8 mouse cellular contexts compared by ENCODE assay signal in genomic region chr5:123326006-123326750, GRCm38 (mm10). TPM values are rescaled to one million over a fixed set of nuclear protein-coding genes. Genes with fewer than 3 reads are reported as not detected.
DNase-seq lines count a peak whose midpoint lies in the region; ATAC-seq lines count a peak whose summit lies in the region.

No protein-coding gene starts in this region.

- H3K9ac ChIP-seq in embryonic facial prominence, embryonic 14.5 days (ENCODE audit: low read depth, low read length) = no peak overlapping the region

- ATAC-seq in embryonic facial prominence, embryonic 14.5 days (ENCODE audit: low read depth) = no peak

- no peaks in the 10 kb centered on the region for H3K36me3 ChIP-seq in embryonic facial prominence, embryonic 14.5 days (ENCODE audit: control insufficient read depth, insufficient read depth, low read length)

- H3K4me1 ChIP-seq in embryonic facial prominence, embryonic 14.5 days (ENCODE audit: control insufficient read depth, insufficient read depth, low read length) = peaks cover 17% of the 10 kb centered on the region

- 38% methylated on average over 15 of the region's 15 CpGs for WGBS in embryonic facial prominence, embryonic 14.5 days

- H3K9me3 ChIP-seq in embryonic facial prominence, embryonic 14.5 days (ENCODE audit: control insufficient read depth, low read length) = no peaks in the 10 kb centered on the region

- no peak overlapping the region for H3K4me3 ChIP-seq in embryonic facial prominence, embryonic 14.5 days (ENCODE audit: low read depth, low read length)

- H3K27ac ChIP-seq in embryonic facial prominence, embryonic 14.5 days (replicated peaks; ENCODE audit: low read depth, low read length) = peak overlapping the region; percentile 84

- peak overlapping the region; percentile 8; the same call in 1 of the 2 replicates for H3K4me2 ChIP-seq in embryonic facial prominence, embryonic 14.5 days (ENCODE audit: low read depth, low read length)

- no peaks in the 10 kb centered on the region for H3K27me3 ChIP-seq in embryonic facial prominence, embryonic 14.5 days (replicated peaks; ENCODE audit: control insufficient read depth, insufficient read depth, low read length)

- DNase-seq in left cerebral cortex, adult 18-20 months (ENCODE audit: low spot score in 2 of 2) = peak; percentile 20 to 53
- DNase-seq in left cerebral cortex, adult 8-10 months (ENCODE audit: low spot score in 2 of 2) = no peak
- peak; percentile 72 for DNase-seq in embryonic facial prominence, embryonic 14.5 days (ENCODE audit: low spot score)
- DNase-seq in heart, postnatal 4 days = peak; percentile 52
- peak; percentile 25 for DNase-seq in lung, postnatal 36 days
- DNase-seq in spleen, postnatal 36 days (ENCODE audit: low spot score in 2 of 2) = no peak
- DNase-seq in cerebellum, postnatal 4 days (ENCODE audit: low spot score in 2 of 2) = no peak
- DNase-seq in embryo, embryonic 10.5 days (ENCODE audit: low spot score) = no peak

RNA-seq across cellular contexts. Expression of gene Bcl7a, which starts 17.5 kb away (rescaled TPM):
- total RNA-seq in left cerebral cortex, adult 18-20 months (2021) = 10 to 100 TPM; 66.3 to 70.1 TPM
- 10 to 100 TPM; 62.3 to 67.1 (median 64.6) TPM for total RNA-seq in left cerebral cortex, adult 8-10 months (2022)
- polyA plus RNA-seq in embryonic facial prominence, embryonic 14.5 days (2014; fragmentation: Nextera tagmentation; extraction: Ambion mirVana) = 19.1 and 19.7 TPM in 2 replicates
- 10 to 100 TPM; 14.1 to 14.8 TPM for total RNA-seq in heart, postnatal 4 days (2021)

Comparison
In these comparisons a context has a peak if more than half of its experiments do, and no peak if none do; other contexts are left out.
1. DNase-seq: peak in left cerebral cortex, adult 18-20 months (2 of 2), embryonic facial prominence, embryonic 14.5 days (single experiment), heart, postnatal 4 days (single experiment) and lung, postnatal 36 days (single experiment); none in left cerebral cortex, adult 8-10 months (0 of 2), spleen, postnatal 36 days (0 of 2), cerebellum, postnatal 4 days (0 of 2) and embryo, embryonic 10.5 days (single experiment).
2. RNA of gene Bcl7a, which starts 17.5 kb away (total RNA-seq): 66.3 to 70.1 TPM in left cerebral cortex, adult 18-20 months and 62.3 to 67.1 TPM in left cerebral cortex, adult 8-10 months; 14.1 to 14.8 TPM in heart, postnatal 4 days; every median in the first group is over 4 times any median in the second.